Mouse (Mus musculus) neural tube, embryonic 15.5 days (tissue): ENCODE data around the gene Asf1b. TPM values are rescaled to one million over a fixed set of nuclear protein-coding genes. Genes with fewer than 3 reads are reported as not detected.
"Not testable (repeated sequence)": the region's sequence is repeated elsewhere in the genome, so short reads cannot be mapped to it uniquely, and the experiment has no call there.

Experiments
- ATAC-seq: fragments of 200-750 bp; cut with Nextera tagmentation; 2 replicates; pipeline ENCODE4 v1.8.0; 2017; ENCODE audit warnings: mild to moderate bottlenecking, moderate TSS enrichment, moderate library complexity; ENCODE audit not compliant: low FRiP score
- H3K27ac ChIP-seq: fragments of 300-500 bp; sonication (generic); replicated peaks from 2 replicates; pipeline ENCODE4 v1.5.1; 2015; ENCODE audit warnings: mild to moderate bottlenecking, inconsistent platforms
- H3K27me3 ChIP-seq: fragments of 300-500 bp; sonication (generic); replicated peaks from 2 replicates; pipeline ENCODE4 v1.6.1; 2015; ENCODE audit warnings: inconsistent platforms
- H3K36me3 ChIP-seq: fragments of 300-500 bp; sonication (generic); 2 replicates; pipeline ENCODE4 v1.6.1; 2015; ENCODE audit warnings: inconsistent platforms
- H3K4me1 ChIP-seq: fragments of 300-500 bp; sonication (generic); 2 replicates; pipeline ENCODE4 v1.6.1; 2015; ENCODE audit warnings: inconsistent platforms
- H3K4me2 ChIP-seq: fragments of 300-500 bp; sonication (generic); 2 replicates; pipeline ENCODE4 v1.6.1; 2015; ENCODE audit warnings: inconsistent platforms, mild to moderate bottlenecking, moderate library complexity
- H3K4me3 ChIP-seq: fragments of 300-500 bp; sonication (generic); replicated peaks from 2 replicates; pipeline ENCODE4 v1.5.1; 2015; ENCODE audit warnings: mild to moderate bottlenecking, inconsistent platforms
- H3K9ac ChIP-seq: fragments of 300-500 bp; sonication (generic); replicated peaks from 2 replicates; pipeline ENCODE4 v1.6.1; 2015; ENCODE audit warnings: mild to moderate bottlenecking, inconsistent platforms
- H3K9me3 ChIP-seq: fragments of 300-500 bp; sonication (generic); replicated peaks from 2 replicates; pipeline ENCODE4 v1.6.1; 2016; ENCODE audit warnings: inconsistent platforms
- WGBS: fragments of 180-500 bp; shearing (Covaris S2); methylation state at CpG from one replicate; pipeline ENCODE4 v1.1.7; 2015; ENCODE audit warnings: mixed read lengths; 5-methylcytosine and 5-hydroxymethylcytosine counted together
- polyA plus RNA-seq: library from polyadenylated mRNA; unstranded; fragments of >200 nt; fragmentation: Nextera tagmentation; extraction: Ambion mirVana; gene quantifications from 2 replicates; pipeline ENCODE4 v1.2.1, GENCODE M21; 2015

The Asf1b gene
- polyA plus RNA-seq, 1 experiment from 2014 or later = 8.0 TPM

- Histone ChIP-seq H3K36me3 (peaks cover 17% of the 10 kb centered on the region), H3K9me3 (no peaks in the 10 kb centered on the region), H3K27ac (peak within 1 kb of the TSS; percentile 96), H3K9ac (peak within 1 kb of the TSS; percentile 76), H3K27me3 (peaks cover 16% of the 10 kb centered on the region), H3K4me2 (peak within 1 kb of the TSS; percentile 91), H3K4me1 (peaks cover 26% of the 10 kb centered on the region), H3K4me3 (peak within 1 kb of the TSS; percentile 82)
- no peak for ATAC-seq
- under 1% methylated on average over 28 of the region's 112 CpGs for WGBS
These were observed 42.3 kb downstream of the Asf1b start, which contains the start of gene Samd1 for GRCm38 (mm10) chr8:83997511-83998141. Gene Samd1 (plus strand): TSS chr8:83997672.

GRCm38 (mm10) chr8:83998231-83999056 is 43.1 kb downstream of the Asf1b start:
- Histone ChIP-seq H3K4me3 (peak overlapping the region; percentile 82), H3K9ac (peak overlapping the region; percentile 76), H3K36me3 (peaks cover 16% of the 10 kb centered on the region), H3K4me1 (peaks cover 31% of the 10 kb centered on the region), H3K4me2 (peak overlapping the region; percentile 91), H3K27me3 (peaks cover 16% of the 10 kb centered on the region), H3K27ac (peak overlapping the region; percentile 81), H3K9me3 (no peaks in the 10 kb centered on the region)
- ATAC-seq = no peak
- 1% methylated on average over 63 of the region's 92 CpGs for WGBS

- Histone ChIP-seq H3K36me3 (peaks cover 16% of the 10 kb centered on the region), H3K9me3 (no peaks in the 10 kb centered on the region), H3K27me3 (peaks cover 16% of the 10 kb centered on the region), H3K4me1 (peaks cover 37% of the 10 kb centered on the region), H3K4me2 (peak overlapping the region; percentile 91), H3K4me3 (peak overlapping the region; percentile 82), H3K27ac (peak overlapping the region; percentile 81; the same call in 1 of the 2 replicates), H3K9ac (peak overlapping the region; percentile 76)
- WGBS = 70% methylated on average over 16 of the region's 16 CpGs
- no peak for ATAC-seq
These were observed 43.9 kb downstream of the Asf1b start for GRCm38 (mm10) chr8:83999057-83999705.

GRCm38 (mm10) chr8:83999825-84000224 is 44.5 kb downstream of the Asf1b start:
- no peak overlapping the region for H3K9ac ChIP-seq

GRCm38 (mm10) chr8:84001281-84002000 is 46.1 kb downstream of the Asf1b start, which contains the start of gene 1700067K01Rik:
Gene 1700067K01Rik (plus strand): TSS chr8:84001502.
- Histone ChIP-seq H3K9ac (no peak within 1 kb of the TSS), H3K4me1 (peaks cover 42% of the 10 kb centered on the region), H3K36me3 (peaks cover 5% of the 10 kb centered on the region), H3K4me2 (peak within 1 kb of the TSS; percentile 13; the same call in 1 of the 2 replicates), H3K27ac (no peak within 1 kb of the TSS), H3K4me3 (no peak within 1 kb of the TSS), H3K9me3 (no peaks in the 10 kb centered on the region), H3K27me3 (peaks cover 16% of the 10 kb centered on the region)
- no peak for ATAC-seq
- 23% methylated on average over 61 of the region's 61 CpGs for WGBS

More at GRCm38 (mm10) chr8:83999825-84000224, 44.5 kb downstream of the Asf1b start:
- Histone ChIP-seq H3K4me3 (peak overlapping the region; percentile 82; the same call in 1 of the 2 replicates), H3K4me1 (peaks cover 42% of the 10 kb centered on the region), H3K4me2 (peak overlapping the region; percentile 91; the same call in 1 of the 2 replicates), H3K27ac (no peak overlapping the region), H3K9me3 (no peaks in the 10 kb centered on the region), H3K27me3 (peaks cover 16% of the 10 kb centered on the region), H3K36me3 (peaks cover 11% of the 10 kb centered on the region)
- 100% methylated on average over 2 of the region's 2 CpGs for WGBS
- ATAC-seq = no peak

- peaks cover 16% of the 10 kb centered on the region for H3K27me3 ChIP-seq
- H3K9me3 ChIP-seq = no peaks in the 10 kb centered on the region
- 63% methylated on average over 12 of the region's 12 CpGs for WGBS
- peaks cover 5% of the 10 kb centered on the region for H3K36me3 ChIP-seq
- H3K4me2 ChIP-seq = no peak overlapping the region
- peaks cover 40% of the 10 kb centered on the region for H3K4me1 ChIP-seq
- no peak for ATAC-seq
- no peak overlapping the region for H3K27ac ChIP-seq
- H3K9ac ChIP-seq = no peak overlapping the region
- no peak overlapping the region for H3K4me3 ChIP-seq
These were observed 47.8 kb downstream of the Asf1b start for GRCm38 (mm10) chr8:84002957-84003611.

GRCm38 (mm10) chr8:84003612-84004246 is 48.4 kb downstream of the Asf1b start:
- 81% methylated on average over 6 of the region's 6 CpGs for WGBS
- Histone ChIP-seq H3K27me3 (peaks cover 16% of the 10 kb centered on the region), H3K9ac (peak overlapping the region; percentile 65; the same call in 1 of the 2 replicates), H3K4me1 (peaks cover 36% of the 10 kb centered on the region), H3K27ac (no peak overlapping the region), H3K4me3 (peak overlapping the region; percentile 63), H3K9me3 (no peaks in the 10 kb centered on the region), H3K4me2 (peak overlapping the region; percentile 96), H3K36me3 (peaks cover 5% of the 10 kb centered on the region)
- no peak for ATAC-seq

GRCm38 (mm10) chr8:84004533-84005201 is 49.4 kb downstream of the Asf1b start:
- Histone ChIP-seq H3K36me3 (peaks cover 3% of the 10 kb centered on the region), H3K4me1 (peaks cover 28% of the 10 kb centered on the region), H3K27me3 (peaks cover 17% of the 10 kb centered on the region), H3K4me2 (peak overlapping the region; percentile 96), H3K9ac (peak overlapping the region; percentile 65), H3K27ac (peak overlapping the region; percentile 77), H3K9me3 (no peaks in the 10 kb centered on the region), H3K4me3 (peak overlapping the region; percentile 63)
- peak; percentile 87 for ATAC-seq
- WGBS = under 1% methylated on average over 30 of the region's 30 CpGs

- H3K27me3 ChIP-seq = peaks cover 22% of the 10 kb centered on the region
- not testable (repeated sequence) for ATAC-seq, H3K4me2 ChIP-seq, H3K36me3 ChIP-seq, H3K9me3 ChIP-seq, H3K4me3 ChIP-seq, H3K9ac ChIP-seq, H3K27ac ChIP-seq
- WGBS = 97% methylated on average over 7 of the region's 7 CpGs
- H3K4me1 ChIP-seq = peaks cover 32% of the 10 kb centered on the region
These were observed 50.2 kb downstream of the Asf1b start for GRCm38 (mm10) chr8:84005502-84005901.

GRCm38 (mm10) chr8:84008362-84008761 is 53.1 kb downstream of the Asf1b start:
- no peak overlapping the region for H3K4me3 ChIP-seq
- H3K27ac ChIP-seq = no peak overlapping the region
- no peaks in the 10 kb centered on the region for H3K9me3 ChIP-seq
- no peak for ATAC-seq
- peaks cover 35% of the 10 kb centered on the region for H3K27me3 ChIP-seq
- no peaks in the 10 kb centered on the region for H3K36me3 ChIP-seq
- no peak overlapping the region for H3K9ac ChIP-seq
- peaks cover 48% of the 10 kb centered on the region for H3K4me1 ChIP-seq
- H3K4me2 ChIP-seq = no peak overlapping the region
- 33% methylated on average over 7 of the region's 7 CpGs for WGBS
